Comparison of ENCODE assay signal across 26 mouse cellular contexts in genomic region chr2:60436802-60437201, GRCm38 (mm10).
"Had no signal": no experiment of that assay in that cellular context is flagged by ENCODE, and none has a peak within 500 bp of the region (broad histone marks: within the 10 kb centered on the region; RNA-seq: fewer than 3 reads in every experiment).

No protein-coding gene starts in this region.

- DNase-seq: forebrain, postnatal 0 days; gastrocnemius, postnatal 14 days; gastrocnemius, postnatal 36 days; heart, adult 18-20 months; heart, postnatal 10 days; heart, postnatal 4 days; kidney, adult 18-20 months; kidney, postnatal 10 days; kidney, postnatal 36 days; liver; liver, embryonic 13.5 days had no signal

- H3K27me3 ChIP-seq: heart, embryonic 12.5 days; hindbrain, embryonic 12.5 days; intestine, embryonic 15.5 days; limb, embryonic 12.5 days; liver, embryonic 13.5 days; liver, embryonic 15.5 days had no signal

- H3K4me2 ChIP-seq: heart, embryonic 12.5 days; hindbrain, embryonic 12.5 days; hindbrain, embryonic 14.5 days; intestine, embryonic 15.5 days; limb, embryonic 12.5 days; liver, embryonic 11.5 days; liver, embryonic 13.5 days; liver, embryonic 15.5 days had no signal

- H3K36me3 ChIP-seq: heart, embryonic 10.5 days; heart, embryonic 12.5 days; hindbrain, embryonic 10.5 days; hindbrain, embryonic 12.5 days; intestine, embryonic 15.5 days; limb, embryonic 10.5 days; limb, embryonic 12.5 days; liver, embryonic 13.5 days; liver, embryonic 15.5 days had no signal

- H3K9me3 ChIP-seq: heart, embryonic 10.5 days; heart, embryonic 12.5 days; hindbrain, embryonic 10.5 days; hindbrain, embryonic 12.5 days; intestine, embryonic 15.5 days; limb, embryonic 10.5 days; limb, embryonic 12.5 days; liver, embryonic 13.5 days; liver, embryonic 15.5 days had no signal

- H3K4me1 ChIP-seq: hindbrain, embryonic 10.5 days; hindbrain, embryonic 12.5 days; intestine, embryonic 15.5 days; liver, embryonic 13.5 days; liver, embryonic 15.5 days had no signal

- ATAC-seq: forebrain, postnatal 0 days; hindbrain, embryonic 16.5 days; inflammation-experienced regulatory T-cells, adult 6 months; intestine, embryonic 15.5 days; intestine, postnatal 0 days had no signal

- H3K9ac ChIP-seq: forebrain, postnatal 0 days; heart, embryonic 12.5 days; hindbrain, embryonic 12.5 days; hindbrain, embryonic 14.5 days; intestine, embryonic 15.5 days; limb, embryonic 12.5 days; liver, embryonic 13.5 days; liver, embryonic 15.5 days had no signal

- H3K27ac ChIP-seq: heart, embryonic 10.5 days; hindbrain, embryonic 10.5 days; hindbrain, embryonic 12.5 days; hindbrain, embryonic 14.5 days; intestine, embryonic 15.5 days; layer of hippocampus, adult 2 months; left cerebral cortex, adult 2 months; limb, embryonic 10.5 days; limb, embryonic 12.5 days; liver, embryonic 13.5 days; liver, embryonic 15.5 days had no signal

- H3K4me3 ChIP-seq: heart, embryonic 10.5 days; heart, embryonic 12.5 days; hindbrain, embryonic 10.5 days; hindbrain, embryonic 12.5 days; intestine, embryonic 15.5 days; layer of hippocampus, adult 2 months; left cerebral cortex, adult 2 months; limb, embryonic 10.5 days; limb, embryonic 12.5 days; liver, embryonic 13.5 days; liver, embryonic 15.5 days had no signal
